Mouse (Mus musculus): ENCODE measurements at regions not wholly inside any gene's neighbourhood (a gene's known extent, or its start where the extent isn't known, plus 50 kb on each side); places are given as distances from the start of the nearest gene placed in this dataset.

GRCm38 (mm10) chr12:54305135-54305630 is 101.5 kb upstream of the Egln3 start:
- TF ChIP-seq CTCF (IDR thresholded peaks at IDR 0.05; ENCODE audit: control insufficient read depth, insufficient read depth, low read length): no peak
- no peak for TF ChIP-seq POLR2A (IDR thresholded peaks at IDR 0.05; ENCODE audit: borderline replicate concordance, control insufficient read depth, low read depth, low read length)
